Mouse (Mus musculus) heart, embryonic 13.5 days (tissue): ENCODE measurements at regions not wholly inside any gene's neighbourhood (a gene's known extent, or its start where the extent isn't known, plus 50 kb on each side); places are given as distances from the start of the nearest gene placed in this dataset.

Source experiments
- ATAC-seq: fragments of 200-750 bp; cut with Nextera tagmentation; 2 replicates; pipeline ENCODE4 v1.8.0; 2017; ENCODE audit warnings: moderate TSS enrichment; ENCODE audit not compliant: insufficient number of reproducible peaks, low FRiP score, low TSS enrichment; ENCODE audit errors: extremely low read depth
- H3K27ac ChIP-seq: fragments of 300-500 bp; sonication (generic); replicated peaks from 2 replicates; pipeline ENCODE4 v1.5.1; 2015; ENCODE audit warnings: moderate library complexity, mild to moderate bottlenecking, inconsistent platforms
- H3K27me3 ChIP-seq: fragments of 300-500 bp; sonication (generic); replicated peaks from 2 replicates; pipeline ENCODE4 v1.6.1; 2015; ENCODE audit warnings: mild to moderate bottlenecking, inconsistent platforms
- H3K36me3 ChIP-seq: fragments of 300-500 bp; sonication (generic); 2 replicates; pipeline ENCODE4 v1.6.1; 2015; ENCODE audit warnings: mild to moderate bottlenecking, inconsistent platforms
- H3K4me1 ChIP-seq: fragments of 300-500 bp; sonication (generic); 2 replicates; pipeline ENCODE4 v1.6.1; 2015; ENCODE audit warnings: inconsistent platforms
- H3K4me2 ChIP-seq: fragments of 300-500 bp; sonication (generic); 2 replicates; pipeline ENCODE4 v1.6.1; 2015; ENCODE audit warnings: inconsistent platforms, mild to moderate bottlenecking, moderate library complexity
- H3K4me3 ChIP-seq: fragments of 300-500 bp; sonication (generic); 2 replicates; pipeline ENCODE4 v1.5.1; 2015; ENCODE audit warnings: moderate library complexity, mild to moderate bottlenecking, inconsistent platforms
- H3K9ac ChIP-seq: fragments of 300-500 bp; sonication (generic); 2 replicates; pipeline ENCODE4 v1.6.1; 2015; ENCODE audit warnings: inconsistent platforms, mild to moderate bottlenecking, moderate library complexity
- H3K9me3 ChIP-seq: fragments of 300-500 bp; sonication (generic); 2 replicates; pipeline ENCODE4 v1.6.1; 2016; ENCODE audit warnings: inconsistent platforms
- WGBS: fragments of 180-500 bp; shearing (Covaris S2); methylation state at CpG from one replicate; pipeline ENCODE4 v1.1.7; 2015; ENCODE audit warnings: mixed read lengths; 5-methylcytosine and 5-hydroxymethylcytosine counted together

DNA sequence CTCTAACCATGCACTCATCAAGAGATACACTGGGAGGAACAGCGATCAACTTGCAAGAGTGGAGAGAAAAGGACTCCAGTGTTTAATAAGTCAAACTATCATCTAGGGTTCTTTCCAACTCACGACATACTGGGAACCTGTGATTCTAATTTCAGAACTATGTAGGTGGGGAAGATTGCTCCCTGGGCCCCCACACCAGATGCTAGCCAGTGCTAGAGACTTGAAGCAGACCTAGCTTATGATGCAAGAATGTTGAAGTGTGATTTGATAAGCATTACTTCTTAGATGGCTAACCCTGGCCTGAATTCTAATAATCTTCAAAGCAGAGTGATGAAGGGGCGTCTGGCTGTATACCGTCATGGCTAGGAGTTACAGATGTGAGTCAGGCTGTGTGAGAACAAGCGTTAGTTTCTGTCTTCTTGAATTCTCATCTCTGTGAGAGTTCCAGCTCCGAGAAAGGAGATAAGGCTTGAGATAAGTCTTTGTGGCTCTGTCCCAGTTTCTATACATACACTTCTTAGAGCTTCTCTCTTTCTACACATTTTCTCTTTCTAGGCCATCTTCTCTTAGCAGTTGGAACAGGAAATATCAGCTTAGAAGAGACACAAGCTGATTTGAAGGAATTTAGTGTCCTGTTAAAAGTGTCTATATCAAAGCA lies 54.0 kb upstream of the Bank1 start:
- H3K36me3 ChIP-seq: no peaks in the 10 kb centered on the region
- H3K9ac ChIP-seq: no peak overlapping the region
- peaks cover 11% of the 10 kb centered on the region for H3K4me1 ChIP-seq
- no peak overlapping the region for H3K4me3 ChIP-seq
- no peak overlapping the region for H3K27ac ChIP-seq
- no peaks in the 10 kb centered on the region for H3K9me3 ChIP-seq
- 37% methylated on average over 6 of the region's 6 CpGs for whole genome bisulfite sequencing
- no peaks in the 10 kb centered on the region for H3K27me3 ChIP-seq
- no peak overlapping the region for H3K4me2 ChIP-seq
- ATAC-seq: no peak

GRCm38 (mm10) chr3:136376893-136377292 lies 51.0 kb upstream of the Bank1 start:
- no peaks in the 10 kb centered on the region for H3K9me3 ChIP-seq
- 75% methylated on average over 4 of the region's 4 CpGs for WGBS
- H3K4me1 ChIP-seq: peaks cover 11% of the 10 kb centered on the region
- H3K9ac ChIP-seq: no peak overlapping the region
- H3K4me3 ChIP-seq: no peak overlapping the region
- no peaks in the 10 kb centered on the region for H3K36me3 ChIP-seq
- H3K4me2 ChIP-seq: no peak overlapping the region
- no peaks in the 10 kb centered on the region for H3K27me3 ChIP-seq
- no peak for ATAC-seq
- H3K27ac ChIP-seq: no peak overlapping the region
